Mouse (Mus musculus): Measurements from ENCODE around the gene Sbf1. TPM values are rescaled to one million over a fixed set of nuclear protein-coding genes. Genes with fewer than 3 reads are reported as not detected.

Gene Sbf1
- polyA plus RNA-seq, 1 experiment from 2014 or later, result 97.2 TPM

DNA sequence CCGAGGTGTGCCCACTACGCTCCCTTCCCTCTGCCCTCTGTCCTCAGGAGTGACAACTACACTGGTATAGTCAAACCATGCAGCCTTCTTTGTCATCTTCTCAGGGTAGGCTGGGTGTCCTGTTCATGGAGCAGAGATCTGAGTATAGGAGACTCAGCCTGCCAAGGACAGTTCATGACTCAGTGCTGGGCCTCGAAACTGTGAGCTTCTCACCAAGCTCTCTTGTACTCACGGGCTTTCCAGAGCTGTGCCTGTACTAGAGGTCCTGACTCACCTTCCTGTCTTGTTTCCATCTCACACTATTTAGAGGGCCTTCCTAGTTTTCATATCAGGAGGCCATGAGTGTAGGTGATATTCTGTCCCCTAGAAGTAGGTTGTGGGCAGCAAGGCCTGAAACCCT lies 37.7 kb downstream of the Sbf1 start:
- Histone ChIP-seq H3K27me3 (replicated peaks; ENCODE audit: control insufficient read depth, insufficient read depth, low read length) (no peaks in the 10 kb centered on the region), H3K4me3 (replicated peaks; ENCODE audit: low read length) (no peak overlapping the region), H3K9ac (replicated peaks; ENCODE audit: low read depth, low read length) (no peak overlapping the region), H3K4me2 (ENCODE audit: low read length) (no peak overlapping the region), H3K4me1 (replicated peaks; ENCODE audit: control insufficient read depth, insufficient read depth, low read length) (no peaks in the 10 kb centered on the region), H3K9me3 (ENCODE audit: control insufficient read depth, low read length) (no peaks in the 10 kb centered on the region), H3K36me3 (ENCODE audit: control insufficient read depth, insufficient read depth) (peaks cover 51% of the 10 kb centered on the region), H3K27ac (ENCODE audit: low read length) (no peak overlapping the region)
- 95% methylated on average over 4 of the region's 4 CpGs for WGBS
- no peak for ATAC-seq

DNA sequence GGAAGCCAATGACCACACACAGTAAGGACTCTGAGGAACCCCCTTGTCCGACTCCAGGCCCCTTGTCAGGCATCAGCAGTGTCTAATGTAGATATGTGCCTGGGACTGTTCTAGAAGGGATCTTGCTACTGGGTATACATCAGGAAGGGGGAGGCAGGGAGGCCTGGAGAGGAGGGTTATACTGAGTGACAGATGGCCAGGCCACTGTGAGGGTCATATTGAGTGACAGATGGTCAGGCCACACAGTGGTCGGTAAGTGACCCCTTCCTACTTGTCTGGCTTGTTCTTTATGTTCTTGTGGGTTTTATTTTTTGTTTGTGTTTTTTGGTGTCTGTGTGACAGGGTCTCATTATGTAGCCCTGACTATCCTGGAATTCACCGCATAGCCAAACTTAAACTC lies 39.6 kb downstream of the Sbf1 start:
- Histone ChIP-seq H3K27me3 (replicated peaks; ENCODE audit: control insufficient read depth, insufficient read depth, low read length) (no peaks in the 10 kb centered on the region), H3K9me3 (ENCODE audit: control insufficient read depth, low read length) (no peaks in the 10 kb centered on the region), H3K4me3 (replicated peaks; ENCODE audit: low read length) (no peak overlapping the region), H3K4me1 (replicated peaks; ENCODE audit: control insufficient read depth, insufficient read depth, low read length) (no peaks in the 10 kb centered on the region), H3K36me3 (ENCODE audit: control insufficient read depth, insufficient read depth) (peaks cover 37% of the 10 kb centered on the region), H3K27ac (ENCODE audit: low read length) (no peak overlapping the region), H3K9ac (replicated peaks; ENCODE audit: low read depth, low read length) (no peak overlapping the region), H3K4me2 (ENCODE audit: low read length) (no peak overlapping the region)
- no peak for ATAC-seq
- 82% methylated on average over 3 of the region's 3 CpGs for WGBS

DNA sequence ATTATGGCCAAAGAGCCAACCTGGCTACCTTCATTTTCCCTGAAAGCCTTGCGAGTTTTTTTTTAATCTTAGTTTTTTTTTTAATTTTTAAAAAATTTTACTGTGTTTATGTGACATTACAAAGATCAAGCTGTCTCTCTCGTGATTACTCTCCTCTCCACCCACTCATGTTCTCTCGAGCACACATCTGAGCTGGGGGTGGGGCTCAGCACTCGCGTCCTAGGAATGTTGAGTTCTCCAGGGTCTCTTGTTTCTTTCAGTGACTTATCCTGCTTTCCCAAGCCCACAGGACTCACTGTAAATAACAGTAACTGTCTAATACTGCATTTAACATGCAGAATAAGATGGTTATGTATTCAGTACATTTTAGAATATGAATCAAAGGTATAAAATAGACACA lies 50.6 kb downstream of the Sbf1 start:
- H3K4me2 ChIP-seq (ENCODE audit: low read length), result no peak overlapping the region
- no peaks in the 10 kb centered on the region for H3K27me3 ChIP-seq (replicated peaks; ENCODE audit: control insufficient read depth, insufficient read depth, low read length)
- no peaks in the 10 kb centered on the region for H3K9me3 ChIP-seq (ENCODE audit: control insufficient read depth, low read length)
- H3K4me1 ChIP-seq (replicated peaks; ENCODE audit: control insufficient read depth, insufficient read depth, low read length), result no peaks in the 10 kb centered on the region
- no peak overlapping the region for H3K9ac ChIP-seq (replicated peaks; ENCODE audit: low read depth, low read length)
- 86% methylated on average over 5 of the region's 5 CpGs for WGBS
- no peak for ATAC-seq
- H3K4me3 ChIP-seq (replicated peaks; ENCODE audit: low read length), result no peak overlapping the region
- H3K36me3 ChIP-seq (ENCODE audit: control insufficient read depth, insufficient read depth), result peaks cover 36% of the 10 kb centered on the region
- no peak overlapping the region for H3K27ac ChIP-seq (ENCODE audit: low read length)

DNA sequence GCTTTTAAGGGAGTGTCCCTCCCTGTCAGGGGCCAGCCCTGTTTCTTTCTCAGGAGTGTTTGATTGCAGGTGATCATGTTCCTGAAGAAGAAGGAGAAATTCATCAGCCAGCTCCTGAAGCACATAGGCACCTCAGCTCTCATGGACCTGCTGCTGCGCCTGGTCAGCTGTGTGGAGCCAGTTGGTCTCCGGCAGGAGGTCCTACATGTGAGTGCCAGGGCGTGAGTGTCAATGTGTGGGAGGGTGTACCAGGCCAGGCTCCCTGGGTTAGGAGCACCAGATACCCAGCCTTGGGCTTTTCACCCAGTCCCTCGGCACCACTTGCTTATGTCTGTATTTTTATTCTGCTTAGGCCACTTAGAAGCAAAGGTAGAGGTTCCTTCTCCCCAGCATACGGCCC lies 56.1 kb downstream of the Sbf1 start:
- Histone ChIP-seq H3K4me1 (replicated peaks; ENCODE audit: control insufficient read depth, insufficient read depth, low read length) (peaks cover 4% of the 10 kb centered on the region), H3K4me2 (ENCODE audit: low read length) (no peak overlapping the region), H3K4me3 (replicated peaks; ENCODE audit: low read length) (no peak overlapping the region), H3K9ac (replicated peaks; ENCODE audit: low read depth, low read length) (no peak overlapping the region), H3K27ac (ENCODE audit: low read length) (no peak overlapping the region), H3K27me3 (replicated peaks; ENCODE audit: control insufficient read depth, insufficient read depth, low read length) (no peaks in the 10 kb centered on the region), H3K9me3 (ENCODE audit: control insufficient read depth, low read length) (no peaks in the 10 kb centered on the region), H3K36me3 (ENCODE audit: control insufficient read depth, insufficient read depth) (peaks cover 19% of the 10 kb centered on the region)
- ATAC-seq, result no peak
- 92% methylated on average over 5 of the region's 5 CpGs for WGBS

DNA sequence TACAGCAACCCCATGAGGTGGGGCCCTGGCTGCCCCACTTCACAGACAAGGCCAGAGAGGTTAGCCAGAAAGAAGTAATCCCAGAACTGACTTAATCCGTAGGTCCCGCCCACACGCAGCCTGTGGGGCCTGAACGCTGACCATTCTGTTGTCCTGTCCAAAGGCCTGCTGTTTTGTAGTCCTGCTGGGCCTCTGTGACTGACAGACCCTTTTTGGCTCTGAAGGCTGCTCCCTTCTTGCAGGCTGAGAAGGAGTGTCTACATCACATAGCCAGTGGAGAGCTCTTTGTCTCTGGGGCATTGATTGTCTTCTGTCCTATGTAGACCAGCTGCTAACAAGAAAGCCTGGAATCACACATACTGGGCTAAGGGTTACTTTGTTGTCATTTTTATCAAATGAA lies 59.8 kb downstream of the Sbf1 start:
- Histone ChIP-seq H3K4me1 (replicated peaks; ENCODE audit: control insufficient read depth, insufficient read depth, low read length) (peaks cover 4% of the 10 kb centered on the region), H3K4me3 (replicated peaks; ENCODE audit: low read length) (no peak overlapping the region), H3K27ac (ENCODE audit: low read length) (no peak overlapping the region), H3K27me3 (replicated peaks; ENCODE audit: control insufficient read depth, insufficient read depth, low read length) (no peaks in the 10 kb centered on the region), H3K9ac (replicated peaks; ENCODE audit: low read depth, low read length) (no peak overlapping the region), H3K4me2 (ENCODE audit: low read length) (no peak overlapping the region), H3K9me3 (ENCODE audit: control insufficient read depth, low read length) (no peaks in the 10 kb centered on the region), H3K36me3 (ENCODE audit: control insufficient read depth, insufficient read depth) (peaks cover 10% of the 10 kb centered on the region; the same call in 1 of the 2 replicates)
- ATAC-seq, result no peak; the same call in 1 of the 2 replicates
- 17% methylated on average over 4 of the region's 4 CpGs for WGBS

DNA sequence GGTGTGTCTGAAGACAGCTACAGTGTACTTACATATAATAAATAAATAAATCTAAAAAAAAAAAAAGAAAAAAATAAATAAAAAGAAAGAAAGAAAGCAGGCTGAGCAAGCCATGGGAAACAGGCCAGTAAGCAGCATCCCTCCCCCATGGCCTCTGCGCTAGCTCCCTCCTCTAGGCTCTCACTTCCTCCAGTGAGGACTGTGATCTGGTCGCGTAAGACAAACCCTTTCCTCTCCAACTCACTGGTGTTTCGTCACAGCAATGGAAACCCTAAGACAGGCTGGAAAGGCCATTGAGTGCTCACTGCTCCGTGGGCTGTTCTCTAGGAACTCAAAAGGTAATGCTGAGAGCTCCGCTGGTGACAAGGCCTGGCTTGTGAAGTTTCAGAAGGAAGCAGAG lies 66.0 kb downstream of the Sbf1 start:
- WGBS, result 92% methylated on average over 6 of the region's 6 CpGs
- no peak for ATAC-seq

DNA sequence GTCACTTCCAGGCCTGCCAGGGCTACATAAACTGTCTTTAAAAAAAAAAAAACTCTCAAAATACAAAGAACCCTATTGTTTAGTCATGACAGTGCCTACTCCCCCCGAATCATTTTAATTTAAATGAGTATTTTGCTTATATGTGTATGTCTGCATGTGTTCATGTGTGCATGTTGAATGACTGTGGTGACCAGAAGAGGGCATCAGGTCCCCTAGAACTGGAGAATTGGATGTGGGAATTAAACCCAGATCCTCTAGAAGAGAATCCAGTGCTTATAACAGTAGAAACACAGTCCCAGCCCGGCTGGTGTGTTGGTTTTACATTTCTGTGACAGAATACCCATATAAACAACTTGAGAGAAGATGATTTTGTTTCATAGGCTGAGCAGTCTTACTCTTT lies 74.1 kb downstream of the Sbf1 start:
- Histone ChIP-seq H3K4me3 (replicated peaks; ENCODE audit: low read length) (no peak overlapping the region), H3K4me2 (ENCODE audit: low read length) (no peak overlapping the region), H3K9me3 (ENCODE audit: control insufficient read depth, low read length) (no peaks in the 10 kb centered on the region), H3K27me3 (replicated peaks; ENCODE audit: control insufficient read depth, insufficient read depth, low read length) (no peaks in the 10 kb centered on the region), H3K4me1 (replicated peaks; ENCODE audit: control insufficient read depth, insufficient read depth, low read length) (no peaks in the 10 kb centered on the region; the same call in 1 of the 2 replicates), H3K9ac (replicated peaks; ENCODE audit: low read depth, low read length) (no peak overlapping the region), H3K36me3 (ENCODE audit: control insufficient read depth, insufficient read depth) (peaks cover 20% of the 10 kb centered on the region), H3K27ac (ENCODE audit: low read length) (no peak overlapping the region)
- no peak for ATAC-seq
- 60% methylated on average over 2 of the region's 2 CpGs for WGBS

More for the DNA sequence above, 66.0 kb downstream of the Sbf1 start:
- H3K9me3 ChIP-seq (ENCODE audit: control insufficient read depth, low read length), result no peaks in the 10 kb centered on the region
- no peak overlapping the region for H3K9ac ChIP-seq (replicated peaks; ENCODE audit: low read depth, low read length)
- H3K27ac ChIP-seq (ENCODE audit: low read length), result no peak overlapping the region
- no peak overlapping the region for H3K4me2 ChIP-seq (ENCODE audit: low read length)
- H3K4me3 ChIP-seq (replicated peaks; ENCODE audit: low read length), result no peak overlapping the region
- H3K4me1 ChIP-seq (replicated peaks; ENCODE audit: control insufficient read depth, insufficient read depth, low read length), result no peaks in the 10 kb centered on the region
- 0 out of 2 replicates have a peak, but pooled peaks cover 12% of the 10 kb centered on the region for H3K36me3 ChIP-seq (ENCODE audit: control insufficient read depth, insufficient read depth)
- no peaks in the 10 kb centered on the region for H3K27me3 ChIP-seq (replicated peaks; ENCODE audit: control insufficient read depth, insufficient read depth, low read length)

DNA sequence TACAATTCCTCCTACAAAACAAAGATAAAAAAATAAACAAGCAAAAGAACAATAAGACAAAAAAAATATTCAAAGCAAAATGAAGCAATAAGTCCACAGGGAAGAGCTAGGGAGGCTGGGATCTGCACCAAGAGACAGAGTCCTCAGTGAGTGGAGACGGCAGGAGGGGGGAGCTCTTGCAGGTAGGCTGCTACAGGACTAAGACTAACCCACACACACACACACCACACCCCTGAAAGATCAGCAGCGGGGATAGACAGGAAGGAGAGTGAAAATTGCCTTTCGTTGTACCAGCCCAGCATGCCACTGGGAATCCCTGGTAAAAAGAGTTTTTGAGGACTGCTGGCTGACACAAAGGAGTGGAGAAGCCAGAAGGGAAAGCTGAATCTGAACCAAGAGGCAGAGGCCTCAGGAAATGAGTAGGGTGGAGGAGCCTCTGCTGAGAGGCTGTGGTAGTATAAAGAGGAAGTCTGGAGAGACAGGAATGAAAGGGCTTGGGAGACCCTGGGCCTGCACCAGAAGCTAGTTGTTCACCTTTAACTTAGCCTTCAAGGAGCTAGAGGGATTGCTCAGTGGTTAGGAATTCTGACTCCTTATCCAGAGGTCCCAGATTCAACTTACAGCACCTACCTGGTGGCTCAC lies 75.2 kb downstream of the Sbf1 start:
- Histone ChIP-seq H3K36me3 (ENCODE audit: control insufficient read depth, insufficient read depth) (peaks cover 18% of the 10 kb centered on the region), H3K9me3 (ENCODE audit: control insufficient read depth, low read length) (no peaks in the 10 kb centered on the region), H3K27ac (ENCODE audit: low read length) (no peak overlapping the region), H3K4me1 (replicated peaks; ENCODE audit: control insufficient read depth, insufficient read depth, low read length) (no peaks in the 10 kb centered on the region; the same call in 1 of the 2 replicates), H3K27me3 (replicated peaks; ENCODE audit: control insufficient read depth, insufficient read depth, low read length) (no peaks in the 10 kb centered on the region), H3K4me2 (ENCODE audit: low read length) (no peak overlapping the region), H3K9ac (replicated peaks; ENCODE audit: low read depth, low read length) (no peak overlapping the region), H3K4me3 (replicated peaks; ENCODE audit: low read length) (no peak overlapping the region)
- WGBS, result 56% methylated on average over 3 of the region's 3 CpGs
- no peak for ATAC-seq

All from forebrain, embryonic 16.5 days (tissue).